Mouse (Mus musculus) midbrain, embryonic 10.5 days (tissue): ENCODE measurements around the gene Rtn4ip1. TPM values are rescaled to one million over a fixed set of nuclear protein-coding genes. Genes with fewer than 3 reads are reported as not detected.
A peak's percentile ranks its signal among the peaks of the same experiment; 100 is the strongest.
"Not testable (repeated sequence)": the region's sequence is repeated elsewhere in the genome, so short reads cannot be mapped to it uniquely, and the experiment has no call there.

ENCODE experiments used
- DNase-seq: peaks from one replicate; pipeline ENCODE4 v3.0.0-alpha.2; 2017; ENCODE audit warnings: low spot score
- H3K27ac ChIP-seq: fragments of 300-500 bp; sonication (generic); replicated peaks from 2 replicates; pipeline ENCODE4 v1.5.1; 2016; ENCODE audit warnings: mild to moderate bottlenecking
- H3K27me3 ChIP-seq: fragments of 300-500 bp; sonication (generic); 2 replicates; pipeline ENCODE4 v1.6.1; 2016; ENCODE audit warnings: low read depth, mild to moderate bottlenecking; ENCODE audit not compliant: poor library complexity, severe bottlenecking
- H3K36me3 ChIP-seq: fragments of 300-500 bp; sonication (generic); 2 replicates; pipeline ENCODE4 v1.6.1; 2016; ENCODE audit warnings: mild to moderate bottlenecking, moderate library complexity
- H3K4me1 ChIP-seq: fragments of 300-500 bp; sonication (generic); 2 replicates; pipeline ENCODE4 v1.6.1; 2016
- H3K4me3 ChIP-seq: fragments of 300-500 bp; sonication (generic); 2 replicates; pipeline ENCODE4 v1.5.1; 2016; ENCODE audit warnings: mild to moderate bottlenecking, moderate library complexity
- H3K9me3 ChIP-seq: fragments of 300-500 bp; sonication (generic); replicated peaks from 2 replicates; pipeline ENCODE4 v1.6.1; 2016; ENCODE audit warnings: mild to moderate bottlenecking
- WGBS: fragments of 180-500 bp; shearing (Covaris S2); methylation state at CpG from one replicate; pipeline ENCODE4 v1.1.7; 2016; 5-methylcytosine and 5-hydroxymethylcytosine counted together
- polyA plus RNA-seq: library from polyadenylated mRNA; unstranded; fragments of >200 nt; fragmentation: Nextera tagmentation; extraction: Ambion mirVana; gene quantifications from 2 replicates; pipeline ENCODE4 v1.2.1, GENCODE M21; 2016

The Rtn4ip1 gene
- polyA plus RNA-seq, 1 experiment from 2014 or later, result 20.5 TPM

- Histone ChIP-seq H3K4me3 (no peak overlapping the region), H3K4me1 (no peaks in the 10 kb centered on the region), H3K36me3 (peaks cover 13% of the 10 kb centered on the region), H3K9me3 (no peaks in the 10 kb centered on the region), H3K27me3 (no peaks in the 10 kb centered on the region), H3K27ac (no peak overlapping the region)
- DNase-seq, result no peak
- WGBS, result 91% methylated on average over 12 of the region's 12 CpGs
Measured at GRCm38 (mm10) chr10:43910032-43910872, 8.6 kb downstream of the Rtn4ip1 start.

GRCm38 (mm10) chr10:43910873-43911142 is 9.2 kb downstream of the Rtn4ip1 start:
- WGBS, result 96% methylated on average over 8 of the region's 8 CpGs
- DNase-seq, result no peak

DNA sequence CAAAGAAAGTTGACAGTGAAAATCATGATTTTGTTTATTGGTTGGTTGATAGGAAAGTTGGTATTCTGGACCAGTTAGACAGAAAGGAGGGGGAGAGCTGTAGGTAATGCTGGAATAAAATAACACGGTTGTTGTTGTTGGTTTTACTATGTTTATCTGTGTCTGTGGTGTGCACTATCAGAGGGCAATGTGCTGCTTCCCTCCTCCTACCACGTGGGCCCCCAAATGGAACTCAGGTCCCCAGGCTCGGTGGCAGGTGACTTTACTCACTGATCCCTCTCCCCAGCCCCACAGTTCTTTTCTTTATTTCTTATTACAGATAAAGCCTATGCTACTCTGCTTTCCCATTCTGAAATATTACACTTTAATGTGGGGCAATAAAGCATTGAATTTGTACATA is 10.6 kb downstream of the Rtn4ip1 start:
- Histone ChIP-seq H3K27ac (no peak overlapping the region), H3K36me3 (peaks cover 13% of the 10 kb centered on the region), H3K9me3 (no peaks in the 10 kb centered on the region), H3K4me1 (no peaks in the 10 kb centered on the region), H3K4me3 (no peak overlapping the region), H3K27me3 (no peaks in the 10 kb centered on the region)
- DNase-seq, result no peak
- WGBS, result 86% methylated on average over 3 of the region's 3 CpGs

More at GRCm38 (mm10) chr10:43910873-43911142, 9.2 kb downstream of the Rtn4ip1 start:
- Histone ChIP-seq H3K4me3 (no peak overlapping the region), H3K27me3 (no peaks in the 10 kb centered on the region), H3K9me3 (no peaks in the 10 kb centered on the region), H3K4me1 (no peaks in the 10 kb centered on the region), H3K36me3 (peaks cover 13% of the 10 kb centered on the region), H3K27ac (no peak overlapping the region)

DNA sequence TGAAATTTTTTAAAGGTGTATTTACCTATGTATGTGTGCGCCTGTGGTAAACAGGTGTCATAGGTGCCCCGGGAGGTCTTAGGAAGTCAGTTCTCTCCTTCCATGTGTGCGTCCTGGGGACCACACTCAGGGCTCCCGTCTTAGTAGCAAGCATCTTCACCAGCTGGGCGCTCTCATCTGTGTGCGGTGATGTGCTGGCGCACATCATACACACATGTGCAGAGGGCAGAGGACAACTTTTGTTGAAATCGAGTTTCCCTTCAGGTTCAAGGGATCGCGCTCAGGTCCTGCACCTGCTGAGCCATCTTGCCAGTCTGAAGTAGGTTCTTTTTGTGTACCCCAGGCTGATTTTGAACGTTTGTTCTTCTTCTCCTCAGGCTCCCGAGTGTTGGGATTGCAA is 14.6 kb downstream of the Rtn4ip1 start:
- no peak for DNase-seq
- Histone ChIP-seq H3K9me3 (no peaks in the 10 kb centered on the region), H3K27ac (no peak overlapping the region), H3K4me1 (no peaks in the 10 kb centered on the region), H3K36me3 (peaks cover 13% of the 10 kb centered on the region; the same call in 1 of the 2 replicates), H3K27me3 (no peaks in the 10 kb centered on the region), H3K4me3 (no peak overlapping the region)
- 86% methylated on average over 12 of the region's 12 CpGs for WGBS

- H3K36me3 ChIP-seq, result peaks cover 15% of the 10 kb centered on the region; the same call in 1 of the 2 replicates
- 88% methylated on average over 2 of the region's 2 CpGs for WGBS
- H3K4me3 ChIP-seq, result no peak overlapping the region
Measured at GRCm38 (mm10) chr10:43916737-43917136, 15.1 kb downstream of the Rtn4ip1 start.

GRCm38 (mm10) chr10:43918696-43919608 is 17.3 kb downstream of the Rtn4ip1 start:
- DNase-seq, result peak; percentile 80
- Histone ChIP-seq H3K9me3 (no peaks in the 10 kb centered on the region), H3K27ac (no peak overlapping the region), H3K4me3 (no peak overlapping the region), H3K36me3 (peaks cover 26% of the 10 kb centered on the region), H3K4me1 (no peaks in the 10 kb centered on the region), H3K27me3 (no peaks in the 10 kb centered on the region)
- 42% methylated on average over 17 of the region's 17 CpGs for WGBS

More at GRCm38 (mm10) chr10:43916737-43917136, 15.1 kb downstream of the Rtn4ip1 start:
- no peaks in the 10 kb centered on the region for H3K9me3 ChIP-seq
- no peaks in the 10 kb centered on the region for H3K27me3 ChIP-seq
- no peak for DNase-seq
- H3K27ac ChIP-seq, result no peak overlapping the region
- H3K4me1 ChIP-seq, result no peaks in the 10 kb centered on the region

GRCm38 (mm10) chr10:43923096-43923495 is 21.5 kb downstream of the Rtn4ip1 start:
- 98% methylated on average over 3 of the region's 3 CpGs for WGBS

GRCm38 (mm10) chr10:43925776-43926175 is 24.2 kb downstream of the Rtn4ip1 start:
- not testable (repeated sequence) for H3K27me3 ChIP-seq, H3K4me3 ChIP-seq, H3K9me3 ChIP-seq, H3K4me1 ChIP-seq, H3K27ac ChIP-seq, DNase-seq
- WGBS, result 92% methylated on average over 9 of the region's 9 CpGs
- peaks cover 48% of the 10 kb centered on the region for H3K36me3 ChIP-seq

More at GRCm38 (mm10) chr10:43923096-43923495, 21.5 kb downstream of the Rtn4ip1 start:
- Histone ChIP-seq H3K27ac (no peak overlapping the region), H3K9me3 (no peaks in the 10 kb centered on the region), H3K36me3 (peaks cover 32% of the 10 kb centered on the region), H3K4me1 (no peaks in the 10 kb centered on the region), H3K4me3 (no peak overlapping the region), H3K27me3 (no peaks in the 10 kb centered on the region)
- DNase-seq, result no peak

DNA sequence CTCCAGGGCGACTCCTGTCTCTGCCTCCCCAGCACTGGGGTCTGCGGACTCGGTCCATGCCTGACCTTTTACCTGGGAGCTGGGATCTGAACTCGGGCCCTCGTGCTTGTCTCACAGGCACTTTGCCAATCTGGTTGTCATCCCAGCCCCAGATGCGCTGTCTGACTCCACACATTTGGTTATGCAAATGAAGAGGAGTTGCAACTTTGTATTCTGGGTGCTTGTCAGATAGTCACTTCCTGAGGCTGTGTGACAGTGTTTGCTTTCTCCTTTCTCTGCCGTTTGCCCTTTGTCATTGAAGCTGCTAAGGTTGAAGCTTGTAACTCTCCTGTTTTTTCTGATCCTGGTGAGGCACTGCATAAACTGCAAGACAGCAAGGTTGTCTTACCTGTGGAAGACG is 26.1 kb downstream of the Rtn4ip1 start:
- 84% methylated on average over 8 of the region's 8 CpGs for WGBS
- Histone ChIP-seq H3K36me3 (peaks cover 52% of the 10 kb centered on the region), H3K4me1 (no peaks in the 10 kb centered on the region)

DNA sequence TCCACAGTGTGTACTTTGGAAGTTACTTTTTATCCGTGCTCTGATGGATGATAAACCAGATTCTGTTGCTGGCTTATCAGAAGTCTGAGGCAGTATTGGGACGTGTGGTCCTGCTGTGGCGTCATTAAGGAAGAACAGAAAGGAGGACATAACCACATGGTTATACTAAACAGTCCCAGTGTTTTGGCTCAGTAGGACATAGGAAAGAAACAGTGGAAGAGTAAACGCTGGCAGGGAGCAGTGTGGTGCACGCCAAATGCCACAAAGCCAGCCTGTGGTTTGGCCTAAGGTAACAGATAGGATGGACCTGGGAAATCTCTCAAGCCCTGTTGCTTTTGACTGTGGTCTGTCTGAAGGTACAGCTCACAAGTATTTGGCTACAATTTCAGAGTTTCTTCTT is 27.0 kb downstream of the Rtn4ip1 start:
- H3K9me3 ChIP-seq, result no peaks in the 10 kb centered on the region
- 85% methylated on average over 5 of the region's 5 CpGs for WGBS
- no peak overlapping the region for H3K27ac ChIP-seq
- H3K27me3 ChIP-seq, result no peaks in the 10 kb centered on the region
- H3K36me3 ChIP-seq, result peaks cover 54% of the 10 kb centered on the region
- no peak for DNase-seq
- no peak overlapping the region for H3K4me3 ChIP-seq
- H3K4me1 ChIP-seq, result no peaks in the 10 kb centered on the region

More for the DNA sequence above, 26.1 kb downstream of the Rtn4ip1 start:
- H3K27ac ChIP-seq, result no peak overlapping the region
- no peak overlapping the region for H3K4me3 ChIP-seq
- DNase-seq, result no peak
- H3K9me3 ChIP-seq, result no peaks in the 10 kb centered on the region
- H3K27me3 ChIP-seq, result no peaks in the 10 kb centered on the region

DNA sequence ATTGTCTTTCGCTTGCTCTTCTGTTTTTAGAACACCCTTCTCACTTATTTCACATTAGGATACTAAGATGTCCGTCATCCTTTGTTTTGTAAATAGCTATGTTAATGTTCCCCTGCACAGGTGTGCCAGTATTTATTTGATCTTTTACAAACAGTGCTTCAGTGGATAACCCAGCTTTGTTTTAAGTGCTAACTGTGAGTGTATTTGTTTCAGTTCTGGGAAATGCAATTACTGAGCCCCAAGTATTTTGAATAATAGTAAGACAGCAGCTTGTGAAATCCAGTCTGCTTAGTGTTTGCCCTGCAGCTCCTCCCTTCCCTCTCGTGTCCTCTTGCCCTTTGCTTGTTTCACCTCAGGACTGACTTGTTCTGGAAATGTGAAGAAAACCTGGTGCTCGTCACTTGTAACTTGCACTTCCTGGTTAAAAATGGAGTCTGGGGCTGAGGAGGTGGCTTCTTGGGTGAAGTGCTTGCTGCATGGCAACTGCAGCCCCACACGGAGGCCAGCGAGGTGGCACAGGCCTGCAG is 37.6 kb downstream of the Rtn4ip1 start:
- Histone ChIP-seq H3K4me1 (peaks cover 25% of the 10 kb centered on the region), H3K27ac (no peak overlapping the region), H3K27me3 (no peaks in the 10 kb centered on the region), H3K36me3 (peaks cover 21% of the 10 kb centered on the region), H3K9me3 (no peaks in the 10 kb centered on the region), H3K4me3 (no peak overlapping the region)
- DNase-seq, result no peak
- whole genome bisulfite sequencing, result 78% methylated on average over 6 of the region's 6 CpGs

DNA sequence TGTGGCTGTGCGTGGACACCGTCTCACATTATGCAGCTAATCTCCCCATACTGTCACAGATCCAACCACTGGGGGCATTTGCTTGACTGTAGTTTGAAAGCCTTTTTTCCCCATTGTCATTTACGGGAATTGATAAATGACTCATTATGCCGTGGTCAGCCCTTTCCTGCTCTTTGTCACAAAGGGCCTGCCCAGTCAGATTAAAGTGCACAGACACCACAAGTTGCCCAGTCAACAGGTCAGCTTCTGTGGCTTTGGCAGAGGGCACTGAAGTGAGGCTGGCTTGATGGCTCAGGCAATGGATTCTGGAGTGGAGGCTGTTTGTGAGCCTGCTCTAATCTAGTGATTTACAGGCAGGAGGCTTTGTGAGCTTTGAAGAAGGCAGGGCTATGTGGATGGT is 42.1 kb downstream of the Rtn4ip1 start:
- 54% methylated on average over 4 of the region's 4 CpGs for WGBS
- peak overlapping the region; percentile 61 for H3K27ac ChIP-seq

More for the DNA sequence above, 42.1 kb downstream of the Rtn4ip1 start:
- H3K27me3 ChIP-seq, result no peaks in the 10 kb centered on the region
- no peak overlapping the region for H3K4me3 ChIP-seq
- H3K36me3 ChIP-seq, result peaks cover 20% of the 10 kb centered on the region
- no peak for DNase-seq
- no peaks in the 10 kb centered on the region for H3K9me3 ChIP-seq
- H3K4me1 ChIP-seq, result peaks cover 29% of the 10 kb centered on the region
